Mouse (Mus musculus): ENCODE results near the gene Neurl1a. TPM values are rescaled to one million over a fixed set of nuclear protein-coding genes. Genes with fewer than 3 reads are reported as not detected.

Gene Neurl1a
- polyA plus RNA-seq, 1 experiment from 2014 or later = 5.7 TPM

DNA sequence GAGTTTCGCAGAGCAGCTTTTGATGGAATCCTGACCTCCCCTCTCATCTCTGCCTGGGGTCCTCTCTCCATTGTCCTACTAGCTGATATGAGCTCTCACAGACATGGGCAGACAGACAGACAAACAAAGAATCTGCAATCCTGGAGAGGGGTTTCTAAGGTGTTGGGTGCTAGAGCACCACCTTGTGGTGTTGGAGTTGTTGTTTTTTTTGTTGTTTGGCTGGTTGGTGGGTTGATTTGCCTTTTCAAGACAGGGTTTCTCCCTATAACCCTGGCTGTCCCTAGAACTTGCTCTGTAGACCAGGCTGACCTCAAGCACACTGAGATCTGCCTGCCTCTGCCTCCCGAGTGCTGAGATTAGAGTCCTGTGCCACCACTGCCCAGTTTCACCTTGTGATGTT, 3.1 kb upstream of the Neurl1a start:
- no peak for DNase-seq (ENCODE audit: low spot score)
- Histone ChIP-seq H3K9me3 (no peaks in the 10 kb centered on the region), H3K4me3 (no peak overlapping the region), H3K27ac (no peak overlapping the region), H3K27me3 (ENCODE audit: insufficient read depth, poor library complexity, severe bottlenecking) (peaks cover 53% of the 10 kb centered on the region), H3K36me3 (no peaks in the 10 kb centered on the region), H3K4me1 (replicated peaks) (peaks cover 21% of the 10 kb centered on the region)
- 71% methylated on average over 2 of the region's 2 CpGs for WGBS

DNA sequence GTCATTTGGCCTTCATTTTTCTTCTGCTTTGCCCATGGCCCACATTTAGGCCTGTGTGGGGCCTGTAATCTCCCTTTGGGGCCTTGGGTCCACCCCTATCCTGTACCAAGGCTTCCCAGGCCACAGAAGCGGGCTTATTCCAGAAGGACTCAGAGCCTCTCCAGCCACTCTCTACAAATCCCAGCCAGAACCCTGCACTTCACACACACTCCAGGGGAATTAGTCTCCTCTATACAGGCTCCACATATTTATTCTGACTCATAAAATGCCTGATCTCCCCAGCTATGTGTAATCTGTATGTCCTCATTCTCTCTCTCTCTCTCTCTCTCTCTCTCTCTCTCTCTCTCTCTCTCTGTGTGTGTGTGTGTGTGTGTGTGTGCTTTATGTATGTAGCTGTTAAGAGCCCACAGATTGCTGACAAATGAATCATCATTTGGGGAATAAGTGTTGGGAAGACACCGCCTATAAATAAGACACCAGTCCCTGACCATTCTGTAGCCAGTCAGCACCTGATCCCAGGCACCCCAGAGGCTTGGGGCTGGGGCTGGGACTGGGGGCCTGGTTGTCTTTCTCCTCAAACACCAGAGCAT, 1.6 kb upstream of the Neurl1a start:
- Histone ChIP-seq H3K27ac (no peak overlapping the region), H3K4me1 (replicated peaks) (peaks cover 21% of the 10 kb centered on the region), H3K4me3 (no peak overlapping the region), H3K9me3 (peaks cover 8% of the 10 kb centered on the region), H3K27me3 (ENCODE audit: insufficient read depth, poor library complexity, severe bottlenecking) (peaks cover 69% of the 10 kb centered on the region), H3K36me3 (no peaks in the 10 kb centered on the region)
- 84% methylated on average over 2 of the region's 2 CpGs for WGBS
- no peak for DNase-seq (ENCODE audit: low spot score)

DNA sequence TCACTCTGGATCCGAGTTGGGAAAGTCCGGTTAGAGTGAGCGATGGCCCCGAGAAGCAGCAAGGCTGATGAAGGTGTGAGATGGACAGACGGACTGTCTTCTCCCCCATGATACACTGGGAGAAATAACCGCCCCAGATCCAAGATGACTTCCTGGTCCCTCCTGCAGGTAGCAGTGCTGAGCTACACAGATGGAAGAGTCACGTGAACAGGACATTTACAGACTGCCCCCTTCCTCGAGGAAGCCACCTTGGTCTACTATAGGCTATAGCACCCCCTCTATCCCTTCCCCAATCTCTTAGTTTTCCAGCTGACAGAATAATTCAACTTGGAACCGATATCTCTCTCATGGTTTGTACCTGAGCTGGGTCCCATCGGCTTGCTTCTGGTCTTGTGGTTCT, 619 bp upstream of the Neurl1a start:
- H3K4me1 ChIP-seq (replicated peaks) = peaks cover 21% of the 10 kb centered on the region
- 20% methylated on average over 10 of the region's 10 CpGs for WGBS
- H3K36me3 ChIP-seq = no peaks in the 10 kb centered on the region
- peaks cover 11% of the 10 kb centered on the region for H3K9me3 ChIP-seq
- H3K4me3 ChIP-seq = peak overlapping the region; percentile 77
- DNase-seq (ENCODE audit: low spot score) = peak; percentile 38
- no peak overlapping the region for H3K27ac ChIP-seq
- peaks cover 71% of the 10 kb centered on the region for H3K27me3 ChIP-seq (ENCODE audit: insufficient read depth, poor library complexity, severe bottlenecking)

DNA sequence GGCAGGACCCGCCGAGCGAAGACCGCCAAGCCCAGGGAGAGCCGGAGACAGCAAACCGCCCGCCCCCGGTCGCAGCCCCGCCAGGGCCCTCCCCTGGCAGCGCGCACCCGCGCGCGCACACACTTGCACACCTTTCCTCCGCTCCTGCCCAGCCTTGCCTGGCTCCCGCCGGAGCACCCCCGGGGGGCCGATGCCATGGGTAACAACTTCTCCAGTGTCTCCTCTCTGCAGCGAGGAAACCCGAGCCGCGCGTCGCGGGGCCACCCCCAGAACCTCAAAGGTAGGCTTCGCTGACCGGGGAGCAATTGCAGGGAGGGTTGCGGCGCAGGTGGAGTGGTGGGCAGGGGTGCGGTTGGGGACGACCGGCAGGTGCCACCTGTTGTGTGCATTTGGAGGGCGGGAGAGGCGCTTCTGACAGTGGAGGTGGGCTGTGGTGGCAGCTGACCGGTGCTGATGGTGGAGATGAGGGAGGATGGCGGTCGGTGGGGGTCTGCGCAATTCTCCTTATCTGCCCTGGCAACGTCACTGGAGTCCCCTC, 721 bp downstream of the Neurl1a start:
- Histone ChIP-seq H3K36me3 (no peaks in the 10 kb centered on the region), H3K27me3 (ENCODE audit: insufficient read depth, poor library complexity, severe bottlenecking) (peaks cover 71% of the 10 kb centered on the region), H3K27ac (peak overlapping the region; percentile 77), H3K9me3 (peaks cover 11% of the 10 kb centered on the region), H3K4me1 (replicated peaks) (peaks cover 28% of the 10 kb centered on the region), H3K4me3 (peak overlapping the region; percentile 77)
- DNase-seq (ENCODE audit: low spot score) = peak; percentile 38
- WGBS = under 1% methylated on average over 42 of the region's 42 CpGs

DNA sequence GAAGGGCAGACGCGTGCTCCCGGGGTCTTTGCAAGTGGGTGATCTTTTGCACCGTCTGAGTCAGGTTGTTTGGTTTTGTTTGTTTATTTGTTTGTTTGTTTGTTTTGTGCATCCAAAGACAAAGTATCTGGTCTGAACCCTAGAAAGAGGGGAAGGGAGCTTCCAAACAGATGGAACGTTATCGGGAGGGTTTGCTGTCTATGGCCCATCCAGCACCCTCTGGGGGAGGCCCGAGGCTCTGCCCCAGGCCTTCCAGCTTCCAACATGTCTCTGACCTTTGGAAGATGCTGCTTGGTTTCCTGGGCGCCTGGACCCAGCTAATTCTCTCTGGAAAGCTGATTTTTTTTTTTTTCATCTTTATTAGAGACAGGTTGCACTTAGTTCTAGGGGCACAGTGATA, 1.4 kb downstream of the Neurl1a start:
- DNase-seq (ENCODE audit: low spot score) = no peak
- peaks cover 30% of the 10 kb centered on the region for H3K4me1 ChIP-seq (replicated peaks)
- H3K27ac ChIP-seq = no peak overlapping the region
- WGBS = 19% methylated on average over 8 of the region's 8 CpGs
- peaks cover 71% of the 10 kb centered on the region for H3K27me3 ChIP-seq (ENCODE audit: insufficient read depth, poor library complexity, severe bottlenecking)
- no peaks in the 10 kb centered on the region for H3K36me3 ChIP-seq
- H3K9me3 ChIP-seq = peaks cover 11% of the 10 kb centered on the region
- H3K4me3 ChIP-seq = peak overlapping the region; percentile 77

DNA sequence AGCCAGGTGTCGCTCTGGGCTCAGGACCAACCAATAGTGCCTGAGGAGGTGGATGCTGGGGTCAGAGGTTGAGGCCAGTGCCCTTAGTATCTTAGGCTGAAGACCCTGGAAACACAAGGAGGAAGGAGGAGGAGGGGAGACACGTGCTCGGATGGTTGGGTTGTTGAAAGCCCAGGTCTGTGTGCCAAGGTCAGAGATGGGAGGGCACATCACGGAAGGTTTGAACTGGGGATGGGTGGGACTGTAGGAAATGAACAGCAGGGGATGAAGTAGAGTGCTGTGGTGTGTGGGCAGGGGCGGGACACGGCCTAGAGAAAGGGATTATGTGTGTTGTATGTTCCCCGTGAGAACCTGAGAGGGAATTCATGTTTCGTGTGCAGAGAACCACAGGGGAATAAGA, 5.6 kb downstream of the Neurl1a start:
- Histone ChIP-seq H3K4me3 (no peak overlapping the region), H3K4me1 (replicated peaks) (peaks cover 32% of the 10 kb centered on the region), H3K36me3 (no peaks in the 10 kb centered on the region), H3K27ac (no peak overlapping the region), H3K9me3 (peaks cover 11% of the 10 kb centered on the region), H3K27me3 (ENCODE audit: insufficient read depth, poor library complexity, severe bottlenecking) (peaks cover 30% of the 10 kb centered on the region)
- no peak for DNase-seq (ENCODE audit: low spot score)
- WGBS = 71% methylated on average over 8 of the region's 8 CpGs

DNA sequence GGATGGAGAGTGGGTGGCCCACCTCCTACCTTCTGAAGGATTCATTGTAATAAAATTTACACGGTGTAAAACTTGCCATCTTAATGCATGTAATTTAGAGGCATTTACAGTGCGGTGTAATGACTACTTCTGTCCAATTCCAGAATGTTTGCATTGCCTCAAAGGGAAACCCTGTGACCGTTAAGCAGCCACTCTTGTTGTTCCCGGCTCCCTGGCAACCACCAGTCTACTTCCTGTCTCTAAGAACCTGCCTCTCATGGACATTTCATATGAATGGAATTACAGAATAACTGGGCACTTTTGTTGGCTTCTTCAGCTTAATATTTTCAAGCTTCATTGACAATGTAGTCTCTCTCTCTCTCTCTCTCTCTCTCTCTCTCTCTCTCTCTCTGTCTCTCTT, 6.1 kb downstream of the Neurl1a start:
- Histone ChIP-seq H3K9me3 (peaks cover 11% of the 10 kb centered on the region), H3K36me3 (no peaks in the 10 kb centered on the region), H3K27me3 (ENCODE audit: insufficient read depth, poor library complexity, severe bottlenecking) (peaks cover 25% of the 10 kb centered on the region), H3K27ac (no peak overlapping the region), H3K4me1 (replicated peaks) (peaks cover 26% of the 10 kb centered on the region), H3K4me3 (no peak overlapping the region)
- no peak for DNase-seq (ENCODE audit: low spot score)
- WGBS = 76% methylated on average over 4 of the region's 4 CpGs

DNA sequence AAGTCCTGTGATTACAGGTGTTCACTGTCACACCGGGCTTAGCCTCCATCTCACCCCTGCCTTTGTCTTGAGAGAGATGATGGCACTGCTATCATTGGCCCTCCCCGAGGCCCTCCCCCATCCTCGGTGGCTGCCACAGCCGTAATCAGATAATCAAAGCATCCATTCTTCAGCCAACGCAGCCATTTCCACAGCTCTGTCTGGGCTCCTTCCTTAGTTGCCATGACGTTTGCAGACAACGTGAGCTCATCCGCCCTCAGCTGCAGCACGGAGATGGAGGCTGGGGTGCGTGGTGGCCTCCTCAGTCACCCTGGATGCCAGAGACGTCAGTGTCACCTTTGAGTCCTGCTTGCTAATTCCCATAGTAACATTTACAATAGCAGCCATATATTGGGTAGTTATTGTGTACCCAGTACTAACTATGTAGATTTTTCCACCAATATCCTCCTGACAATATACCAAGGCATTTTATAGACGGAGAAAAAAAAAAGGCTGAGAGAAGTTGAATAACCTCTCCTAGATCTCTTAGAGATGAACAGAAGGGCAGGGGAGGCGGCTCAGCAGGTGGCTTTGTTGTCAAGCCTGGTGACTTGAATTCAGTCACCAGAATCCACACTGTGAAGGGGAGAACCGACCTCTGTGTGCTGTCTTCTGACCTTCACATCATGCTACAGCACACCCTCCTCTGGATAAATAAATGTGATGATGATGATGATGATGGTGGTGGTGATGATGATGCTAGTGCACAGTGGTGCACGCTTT, 8.1 kb downstream of the Neurl1a start:
- 47% methylated on average over 15 of the region's 15 CpGs for WGBS
- DNase-seq (ENCODE audit: low spot score) = no peak
- H3K9me3 ChIP-seq = peaks cover 7% of the 10 kb centered on the region
- H3K27ac ChIP-seq = 0 out of 2 replicates have a peak overlapping the region, but pooled peaks have one; percentile 5
- H3K4me3 ChIP-seq = no peak overlapping the region
- H3K36me3 ChIP-seq = no peaks in the 10 kb centered on the region
- H3K4me1 ChIP-seq (replicated peaks) = peaks cover 22% of the 10 kb centered on the region
- H3K27me3 ChIP-seq (ENCODE audit: insufficient read depth, poor library complexity, severe bottlenecking) = peaks cover 6% of the 10 kb centered on the region

DNA sequence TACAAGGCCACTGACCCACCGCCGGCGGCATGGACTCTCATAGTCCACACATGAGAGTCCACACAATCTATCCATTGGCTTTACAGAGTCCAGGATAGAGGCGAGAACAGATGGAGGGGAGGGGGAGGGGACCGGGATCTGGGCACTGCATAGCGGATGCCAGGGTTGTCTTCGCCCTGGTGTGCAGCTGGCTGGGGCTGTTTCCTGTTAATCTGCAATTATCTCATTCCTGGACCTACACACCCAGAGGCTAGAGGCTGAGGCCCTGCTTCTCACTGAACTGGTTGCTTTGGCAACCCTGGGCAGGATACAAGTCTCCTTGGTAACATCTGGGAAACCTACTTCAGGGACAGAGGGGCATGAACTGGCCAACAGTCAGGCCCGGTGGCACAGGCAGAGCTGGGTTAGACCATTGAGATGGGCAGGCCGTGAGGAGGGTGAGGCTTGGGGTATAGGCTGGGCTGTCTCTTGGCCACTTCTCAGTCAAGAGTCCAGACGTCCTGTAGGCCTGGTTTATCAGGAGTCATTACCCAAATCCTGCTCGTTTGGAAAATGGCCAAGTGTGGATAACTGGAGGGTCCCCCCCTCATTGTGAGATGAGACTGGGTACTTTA, 10.0 kb downstream of the Neurl1a start:
- Histone ChIP-seq H3K4me3 (no peak overlapping the region), H3K36me3 (no peaks in the 10 kb centered on the region), H3K27me3 (ENCODE audit: insufficient read depth, poor library complexity, severe bottlenecking) (no peaks in the 10 kb centered on the region), H3K4me1 (replicated peaks) (peaks cover 22% of the 10 kb centered on the region), H3K27ac (no peak overlapping the region), H3K9me3 (no peaks in the 10 kb centered on the region)
- DNase-seq (ENCODE audit: low spot score) = no peak
- 84% methylated on average over 11 of the region's 11 CpGs for WGBS

DNA sequence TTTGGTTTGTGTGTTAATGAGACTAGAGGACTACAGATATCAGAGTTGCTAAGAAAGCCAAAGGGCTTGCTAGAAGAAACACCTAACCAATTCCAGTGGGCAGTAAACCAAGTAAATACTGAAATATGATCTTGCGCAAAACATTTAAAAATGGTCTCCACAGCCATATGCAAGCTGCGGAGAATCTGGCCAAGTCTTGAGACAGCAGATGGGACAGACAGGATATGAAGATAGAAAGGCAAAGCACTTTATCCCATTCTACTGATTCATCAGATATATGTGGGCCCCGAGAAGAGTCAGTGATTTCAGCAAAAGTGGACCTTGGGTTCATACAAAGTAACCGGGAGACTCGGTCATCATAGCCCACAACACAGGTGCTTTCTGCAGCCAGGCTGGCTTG, 13.5 kb downstream of the Neurl1a start:
- peaks cover 7% of the 10 kb centered on the region for H3K4me1 ChIP-seq (replicated peaks)
- no peaks in the 10 kb centered on the region for H3K27me3 ChIP-seq (ENCODE audit: insufficient read depth, poor library complexity, severe bottlenecking)
- H3K36me3 ChIP-seq = no peaks in the 10 kb centered on the region
- H3K4me3 ChIP-seq = no peak overlapping the region
- DNase-seq (ENCODE audit: low spot score) = no peak
- 97% methylated on average over 5 of the region's 5 CpGs for WGBS
- no peaks in the 10 kb centered on the region for H3K9me3 ChIP-seq
- H3K27ac ChIP-seq = no peak overlapping the region

DNA sequence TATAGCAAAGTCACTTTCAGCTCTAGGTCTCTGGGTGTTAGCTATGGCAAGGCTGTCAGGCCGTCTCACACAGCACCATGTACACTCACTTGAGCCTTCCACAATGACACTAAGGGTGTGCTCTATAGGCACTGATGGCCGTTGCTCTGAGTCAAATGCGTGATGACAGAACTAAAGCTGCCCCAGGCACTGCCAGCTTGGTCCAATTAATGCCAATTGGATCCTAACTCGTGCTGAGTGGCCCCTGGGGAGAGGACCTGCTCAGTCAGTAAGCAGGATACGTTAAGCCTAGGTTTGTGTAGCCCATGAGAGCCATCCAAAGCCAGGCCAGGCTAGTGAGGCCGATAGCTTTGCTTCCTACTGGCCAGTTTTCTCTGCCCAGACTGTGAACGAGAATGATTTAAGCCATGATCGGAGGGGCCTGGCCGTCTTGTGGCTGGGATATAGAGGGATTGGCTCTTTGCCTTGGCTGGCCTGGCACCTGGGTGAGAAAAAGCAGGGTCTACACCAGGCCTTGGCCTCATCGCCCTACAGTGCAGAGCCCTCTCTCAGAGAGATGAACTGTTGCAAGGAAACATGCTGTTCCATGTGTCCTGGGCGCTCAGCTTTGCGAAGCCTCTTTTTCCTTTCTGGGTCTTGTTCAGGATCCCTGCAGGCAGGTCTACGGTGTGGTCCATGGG, 20.2 kb downstream of the Neurl1a start:
- H3K36me3 ChIP-seq = no peaks in the 10 kb centered on the region
- H3K9me3 ChIP-seq = no peaks in the 10 kb centered on the region
- H3K27me3 ChIP-seq (ENCODE audit: insufficient read depth, poor library complexity, severe bottlenecking) = no peaks in the 10 kb centered on the region
- H3K4me3 ChIP-seq = no peak overlapping the region
- no peak overlapping the region for H3K27ac ChIP-seq
- WGBS = 84% methylated on average over 13 of the region's 13 CpGs
- DNase-seq (ENCODE audit: low spot score) = no peak
- H3K4me1 ChIP-seq (replicated peaks) = peaks cover 30% of the 10 kb centered on the region

DNA sequence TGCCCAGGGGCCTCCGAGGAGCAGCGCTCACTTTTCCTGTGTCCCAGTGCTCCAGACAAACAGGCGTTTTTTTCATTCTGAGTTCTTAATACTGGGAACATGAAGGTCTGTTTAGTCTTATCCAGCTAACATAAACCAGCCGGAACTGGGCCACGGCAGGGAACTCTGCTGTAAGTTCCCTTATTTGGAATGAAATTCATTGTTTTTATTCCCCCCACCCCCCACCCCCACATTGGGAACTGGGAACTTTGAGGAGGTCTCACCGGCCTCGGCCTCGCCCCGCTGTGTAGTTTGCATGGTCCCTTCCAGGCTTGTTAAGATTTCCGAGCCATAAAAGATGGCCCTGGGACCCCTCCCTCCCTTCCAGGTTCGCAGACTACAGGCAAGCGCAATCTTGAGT, 23.4 kb downstream of the Neurl1a start:
- peaks cover 30% of the 10 kb centered on the region for H3K4me1 ChIP-seq (replicated peaks)
- H3K27me3 ChIP-seq (ENCODE audit: insufficient read depth, poor library complexity, severe bottlenecking) = no peaks in the 10 kb centered on the region
- WGBS = 61% methylated on average over 12 of the region's 12 CpGs
- no peak overlapping the region for H3K4me3 ChIP-seq
- H3K27ac ChIP-seq = peak overlapping the region; percentile 64
- no peaks in the 10 kb centered on the region for H3K9me3 ChIP-seq
- DNase-seq (ENCODE audit: low spot score) = no peak
- H3K36me3 ChIP-seq = no peaks in the 10 kb centered on the region

Measured in hindbrain, embryonic 10.5 days (tissue).